Mouse (Mus musculus) lung, embryonic 15.5 days (tissue): ENCODE data around the gene Lrrc46. TPM values are rescaled to one million over a fixed set of nuclear protein-coding genes. Genes with fewer than 3 reads are reported as not detected.

Experiments
- ATAC-seq: fragments of 200-750 bp; cut with Nextera tagmentation; 2 replicates; pipeline ENCODE4 v1.8.0; 2017; ENCODE audit warnings: moderate number of reproducible peaks, borderline replicate concordance; ENCODE audit not compliant: low FRiP score, low TSS enrichment; ENCODE audit errors: extremely low read depth
- H3K27ac ChIP-seq: fragments of 300-500 bp; sonication (generic); 2 replicates; pipeline ENCODE4 v1.5.1; 2015; ENCODE audit warnings: moderate library complexity, mild to moderate bottlenecking, inconsistent platforms
- H3K27me3 ChIP-seq: fragments of 300-500 bp; sonication (generic); 2 replicates; pipeline ENCODE4 v1.6.1; 2015; ENCODE audit warnings: inconsistent platforms
- H3K36me3 ChIP-seq: fragments of 300-500 bp; sonication (generic); 2 replicates; pipeline ENCODE4 v1.6.1; 2015; ENCODE audit warnings: inconsistent platforms
- H3K4me1 ChIP-seq: fragments of 300-500 bp; sonication (generic); 2 replicates; pipeline ENCODE4 v1.6.1; 2015; ENCODE audit warnings: inconsistent platforms
- H3K4me2 ChIP-seq: fragments of 300-500 bp; sonication (generic); 2 replicates; pipeline ENCODE4 v1.6.1; 2015; ENCODE audit warnings: inconsistent platforms, mild to moderate bottlenecking, moderate library complexity
- H3K4me3 ChIP-seq: fragments of 300-500 bp; sonication (generic); 2 replicates; pipeline ENCODE4 v1.5.1; 2015; ENCODE audit warnings: mild to moderate bottlenecking, inconsistent platforms
- H3K9ac ChIP-seq: fragments of 300-500 bp; sonication (generic); 2 replicates; pipeline ENCODE4 v1.6.1; 2015; ENCODE audit warnings: inconsistent platforms
- H3K9me3 ChIP-seq: fragments of 300-500 bp; sonication (generic); 2 replicates; pipeline ENCODE4 v1.6.1; 2016; ENCODE audit warnings: inconsistent platforms
- WGBS: fragments of 180-500 bp; shearing (Covaris S2); methylation state at CpG from one replicate; pipeline ENCODE4 v1.1.7; 2015; 5-methylcytosine and 5-hydroxymethylcytosine counted together
- polyA plus RNA-seq: library from polyadenylated mRNA; unstranded; fragments of >200 nt; fragmentation: Nextera tagmentation; extraction: Ambion mirVana; gene quantifications from 2 replicates; pipeline ENCODE4 v1.2.1, GENCODE M21; 2015

The Lrrc46 gene
- polyA plus RNA-seq, 1 experiment from 2014 or later = 5.9 TPM

- H3K4me3 ChIP-seq = no peak overlapping the region
- no peak overlapping the region for H3K27ac ChIP-seq
- no peaks in the 10 kb centered on the region for H3K9me3 ChIP-seq
- ATAC-seq = no peak
- WGBS = 68% methylated on average over 1 of the region's 1 CpGs
- no peak overlapping the region for H3K4me2 ChIP-seq
- no peaks in the 10 kb centered on the region for H3K27me3 ChIP-seq
- no peak overlapping the region for H3K9ac ChIP-seq
- peaks cover 3% of the 10 kb centered on the region; the same call in 1 of the 2 replicates for H3K4me1 ChIP-seq
- peaks cover 5% of the 10 kb centered on the region; the same call in 1 of the 2 replicates for H3K36me3 ChIP-seq
Measured at GRCm38 (mm10) chr11:97069333-97069732, 28.1 kb upstream of the Lrrc46 start.

- no peaks in the 10 kb centered on the region for H3K27me3 ChIP-seq
- WGBS = 51% methylated on average over 22 of the region's 22 CpGs
Measured at GRCm38 (mm10) chr11:97066656-97067360, 25.6 kb upstream of the Lrrc46 start.

GRCm38 (mm10) chr11:97065538-97066295 is 24.5 kb upstream of the Lrrc46 start:
- Histone ChIP-seq H3K27me3 (no peaks in the 10 kb centered on the region), H3K9ac (no peak overlapping the region), H3K4me3 (no peak overlapping the region), H3K4me2 (no peak overlapping the region), H3K36me3 (peaks cover 14% of the 10 kb centered on the region), H3K27ac (no peak overlapping the region), H3K4me1 (no peaks in the 10 kb centered on the region), H3K9me3 (no peaks in the 10 kb centered on the region)
- ATAC-seq = no peak
- WGBS = 76% methylated on average over 12 of the region's 12 CpGs

More at GRCm38 (mm10) chr11:97066656-97067360, 25.6 kb upstream of the Lrrc46 start:
- peaks cover 5% of the 10 kb centered on the region; the same call in 1 of the 2 replicates for H3K36me3 ChIP-seq
- no peak overlapping the region for H3K4me2 ChIP-seq
- H3K27ac ChIP-seq = no peak overlapping the region
- no peaks in the 10 kb centered on the region for H3K9me3 ChIP-seq
- peak; percentile 43 for ATAC-seq
- H3K4me1 ChIP-seq = no peaks in the 10 kb centered on the region
- no peak overlapping the region for H3K4me3 ChIP-seq
- H3K9ac ChIP-seq = no peak overlapping the region

- Histone ChIP-seq H3K4me1 (no peaks in the 10 kb centered on the region), H3K27ac (no peak overlapping the region), H3K27me3 (no peaks in the 10 kb centered on the region), H3K4me2 (no peak overlapping the region), H3K9ac (no peak overlapping the region), H3K4me3 (no peak overlapping the region), H3K9me3 (no peaks in the 10 kb centered on the region), H3K36me3 (peaks cover 22% of the 10 kb centered on the region)
- ATAC-seq = no peak
- WGBS = 84% methylated on average over 3 of the region's 3 CpGs
Measured at GRCm38 (mm10) chr11:97063921-97064295, 22.7 kb upstream of the Lrrc46 start.

GRCm38 (mm10) chr11:97063274-97063920 is 22.2 kb upstream of the Lrrc46 start:
- Histone ChIP-seq H3K9ac (no peak overlapping the region), H3K4me3 (no peak overlapping the region), H3K27me3 (no peaks in the 10 kb centered on the region), H3K9me3 (no peaks in the 10 kb centered on the region), H3K4me2 (no peak overlapping the region), H3K4me1 (no peaks in the 10 kb centered on the region), H3K27ac (no peak overlapping the region), H3K36me3 (peaks cover 22% of the 10 kb centered on the region)
- no peak for ATAC-seq
- 67% methylated on average over 9 of the region's 9 CpGs for WGBS

GRCm38 (mm10) chr11:97052219-97052646 is 11.0 kb upstream of the Lrrc46 start:
- Histone ChIP-seq H3K4me3 (peak overlapping the region; percentile 70), H3K27me3 (no peaks in the 10 kb centered on the region), H3K9ac (no peak overlapping the region), H3K4me1 (peaks cover 25% of the 10 kb centered on the region), H3K36me3 (peaks cover 45% of the 10 kb centered on the region), H3K9me3 (no peaks in the 10 kb centered on the region), H3K4me2 (peak overlapping the region; percentile 89), H3K27ac (peak overlapping the region; percentile 79)
- WGBS = 16% methylated on average over 11 of the region's 11 CpGs
- ATAC-seq = peak; percentile 59

DNA sequence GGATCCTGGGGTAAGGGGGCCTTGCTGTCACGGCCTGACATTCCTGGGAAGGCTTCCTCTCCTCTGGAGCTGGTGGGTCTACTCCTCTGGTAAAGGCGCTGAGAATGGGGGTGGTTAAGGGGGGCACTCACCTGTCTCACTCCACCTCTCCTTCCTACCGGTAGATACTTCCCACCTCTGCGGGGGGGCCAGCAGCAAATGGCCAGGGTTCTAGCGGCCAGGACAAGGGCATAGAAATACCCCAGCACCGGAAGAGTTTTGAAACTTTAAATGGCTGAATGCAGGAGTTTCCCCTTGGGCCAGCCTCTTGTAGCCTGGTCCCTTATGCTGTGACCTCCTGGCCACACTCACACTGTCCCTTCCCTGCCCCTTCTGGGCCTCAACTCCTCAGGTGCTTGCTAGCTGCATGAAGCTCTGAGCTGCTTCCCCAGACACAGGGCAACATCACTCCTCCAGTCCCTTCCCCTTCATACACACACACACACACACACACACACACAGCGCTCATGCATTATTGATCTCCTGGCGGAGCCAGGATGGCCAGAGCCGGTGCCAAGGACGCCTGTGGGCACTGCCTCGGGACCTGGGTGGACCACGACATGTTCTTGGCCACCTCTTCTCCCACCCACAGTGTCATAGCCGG is 9.9 kb upstream of the Lrrc46 start:
- Histone ChIP-seq H3K27me3 (no peaks in the 10 kb centered on the region), H3K4me2 (peak overlapping the region; percentile 89), H3K4me1 (peaks cover 25% of the 10 kb centered on the region), H3K9me3 (no peaks in the 10 kb centered on the region), H3K4me3 (peak overlapping the region; percentile 70), H3K27ac (peak overlapping the region; percentile 54), H3K9ac (peak overlapping the region; percentile 67), H3K36me3 (peaks cover 48% of the 10 kb centered on the region)
- 18% methylated on average over 13 of the region's 13 CpGs for WGBS
- no peak for ATAC-seq

DNA sequence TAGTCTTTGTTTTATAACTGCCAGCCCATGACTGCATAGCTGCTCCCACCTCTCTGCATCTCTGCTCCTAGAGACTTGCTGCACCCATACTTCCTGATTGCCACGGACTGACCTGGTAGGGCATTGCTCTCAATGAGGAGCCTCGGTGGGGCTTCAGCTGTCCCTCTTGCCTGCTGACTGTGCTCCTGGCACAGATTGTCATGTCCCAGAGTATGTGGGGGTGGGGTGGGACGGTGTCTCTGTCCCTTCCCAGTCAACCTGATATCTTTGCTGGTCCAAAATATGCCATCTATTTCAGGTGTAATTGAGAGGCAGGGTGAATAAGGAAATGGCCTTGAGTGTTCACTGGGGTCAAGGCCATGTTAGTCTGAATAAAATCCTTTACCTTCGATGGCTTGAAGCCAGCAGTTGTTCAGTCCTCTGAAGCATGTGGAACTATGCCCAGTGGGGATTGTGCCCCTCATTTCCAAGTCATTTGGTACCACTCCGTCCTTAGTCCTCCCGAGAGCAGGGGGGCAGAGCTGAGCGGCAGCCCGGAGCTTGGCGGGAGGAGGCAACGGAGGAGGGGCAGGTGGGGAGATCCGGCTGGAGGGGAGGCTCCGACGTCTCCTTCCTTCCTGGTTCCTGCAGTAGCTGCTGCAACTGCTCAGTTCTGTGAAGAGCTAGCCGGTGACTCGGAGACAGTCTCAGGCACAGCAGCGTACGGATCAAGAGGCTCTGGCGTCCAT is 9.2 kb upstream of the Lrrc46 start, which contains the start of gene Osbpl7:
Osbpl7 (plus strand) TSS at position 413 of the 728 bp plus-strand sequence.
- Histone ChIP-seq H3K4me1 (peaks cover 25% of the 10 kb centered on the region), H3K4me2 (peak within 1 kb of the TSS; percentile 89), H3K27ac (peak within 1 kb of the TSS; percentile 54), H3K4me3 (peak within 1 kb of the TSS; percentile 70), H3K36me3 (peaks cover 47% of the 10 kb centered on the region), H3K27me3 (no peaks in the 10 kb centered on the region), H3K9me3 (no peaks in the 10 kb centered on the region), H3K9ac (peak within 1 kb of the TSS; percentile 67)
- 4% methylated on average over 18 of the region's 18 CpGs for WGBS
- ATAC-seq = peak; percentile 66

DNA sequence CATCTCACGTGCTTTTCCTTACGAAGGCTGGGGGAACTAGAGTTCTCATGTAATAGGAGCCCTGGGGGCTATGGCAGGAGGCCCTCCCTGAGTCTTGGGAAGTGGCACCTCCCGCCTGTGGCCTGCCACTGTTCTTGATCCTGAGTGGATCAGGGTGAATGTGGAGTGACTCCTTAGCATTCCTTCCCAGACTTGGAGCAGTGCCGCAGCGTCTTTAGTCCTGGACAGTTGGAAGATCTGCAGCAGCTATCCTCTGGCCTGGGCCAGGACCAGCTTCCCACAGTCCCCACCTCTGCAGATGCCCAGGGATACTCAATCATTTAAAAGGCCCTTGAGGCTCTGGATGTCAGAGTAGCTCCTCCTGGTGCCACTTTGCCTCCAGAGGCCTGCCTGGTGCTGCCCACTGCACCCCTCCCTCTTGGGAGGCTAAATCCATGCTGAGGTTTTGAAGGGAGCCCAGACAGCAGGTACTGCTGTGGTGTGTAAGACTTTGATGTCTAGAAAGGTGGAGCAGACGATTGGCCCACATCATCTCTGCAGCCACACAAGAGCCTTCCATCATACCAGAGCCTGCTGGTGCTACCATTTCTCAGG is 8.4 kb upstream of the Lrrc46 start:
- Histone ChIP-seq H3K9ac (no peak overlapping the region), H3K4me1 (peaks cover 25% of the 10 kb centered on the region), H3K27ac (no peak overlapping the region), H3K4me2 (no peak overlapping the region), H3K4me3 (no peak overlapping the region), H3K36me3 (peaks cover 44% of the 10 kb centered on the region), H3K27me3 (no peaks in the 10 kb centered on the region), H3K9me3 (no peaks in the 10 kb centered on the region)
- no peak for ATAC-seq
- WGBS = 72% methylated on average over 6 of the region's 6 CpGs

DNA sequence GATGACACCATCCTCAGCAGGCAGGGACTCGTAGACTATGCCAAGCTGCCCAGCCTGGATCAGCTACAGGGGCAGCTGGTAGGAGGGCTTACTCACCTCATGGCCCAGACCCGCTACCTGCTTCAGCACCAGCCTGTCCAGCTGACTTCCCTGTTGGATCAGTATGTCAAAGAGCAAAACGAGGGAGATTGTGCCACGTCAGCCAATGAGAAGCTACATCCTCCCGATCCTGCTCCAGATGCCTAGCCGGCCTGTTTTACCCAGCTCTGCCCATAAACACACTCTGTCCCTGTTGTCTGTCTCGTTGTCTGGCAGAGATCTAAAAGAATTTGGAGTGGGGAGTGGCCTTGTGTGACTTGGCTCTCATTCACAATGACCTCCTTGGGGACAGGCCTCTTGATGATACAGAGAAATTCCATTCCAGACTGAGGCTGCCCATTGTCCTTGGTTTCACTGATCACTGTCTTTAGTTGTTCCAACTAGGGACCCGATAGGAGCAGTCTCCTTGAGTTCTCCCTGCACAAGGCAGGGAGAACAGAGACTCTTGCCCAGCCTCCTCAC is 7.0 kb upstream of the Lrrc46 start:
- no peak overlapping the region for H3K4me2 ChIP-seq
- ATAC-seq = no peak
- no peaks in the 10 kb centered on the region for H3K27me3 ChIP-seq
- peaks cover 25% of the 10 kb centered on the region for H3K4me1 ChIP-seq
- no peak overlapping the region for H3K4me3 ChIP-seq
- peaks cover 37% of the 10 kb centered on the region for H3K36me3 ChIP-seq
- no peak overlapping the region for H3K9ac ChIP-seq
- no peaks in the 10 kb centered on the region for H3K9me3 ChIP-seq
- no peak overlapping the region for H3K27ac ChIP-seq
- WGBS = 77% methylated on average over 8 of the region's 8 CpGs
